30 mouse cellular contexts compared by ENCODE assay signal in the genomic region with DNA sequence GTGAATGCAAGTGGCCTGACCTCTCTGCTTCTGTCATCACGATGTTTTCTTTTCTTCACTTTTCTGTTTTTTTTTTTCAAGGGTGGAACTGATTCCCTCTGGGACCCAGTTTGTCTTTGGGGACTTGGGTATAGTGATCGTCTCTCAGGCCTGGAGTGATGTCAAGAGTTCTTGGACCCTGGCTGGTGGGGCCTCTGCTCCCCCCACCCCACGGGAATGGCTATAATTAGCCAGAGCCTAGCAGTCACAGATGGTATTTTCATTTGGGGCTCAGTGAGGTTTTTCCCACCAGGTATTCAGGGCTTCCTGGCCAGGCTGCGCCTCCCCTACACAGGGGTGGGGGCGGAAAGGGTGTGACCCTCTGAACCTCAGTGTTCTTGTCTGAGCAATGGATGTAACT. TPM values are rescaled to one million over a fixed set of nuclear protein-coding genes. Genes with fewer than 3 reads are reported as not detected.
A peak's percentile ranks its signal among the peaks of the same experiment; 100 is the strongest.
DNase-seq lines count a peak whose midpoint lies in the region; ATAC-seq lines count a peak whose summit lies in the region.
"Had no signal": no experiment of that assay in that cellular context is flagged by ENCODE, and none has a peak within 500 bp of the region (broad histone marks: within the 10 kb centered on the region; RNA-seq: fewer than 3 reads in every experiment).

No protein-coding gene starts in this region.

- peaks cover 55% of the 10 kb centered on the region for H3K27me3 ChIP-seq in heart, embryonic 14.5 days (ENCODE audit: control insufficient read depth, insufficient read depth, low read length)
- H3K27me3 ChIP-seq in heart, embryonic 11.5 days (ENCODE audit: control insufficient read depth, insufficient read depth, low read length), result peaks cover 54% of the 10 kb centered on the region
- H3K27me3 ChIP-seq in neural tube, embryonic 11.5 days (ENCODE audit: control insufficient read depth, insufficient read depth, low read length), result peaks cover 43% of the 10 kb centered on the region

- DNase-seq in gastrocnemius, postnatal 25 days, result peak; percentile 26
- no peak for DNase-seq in gastrocnemius, postnatal 4 days (ENCODE audit: low spot score in 2 of 2)
- DNase-seq in neural tube, embryonic 11.5 days (ENCODE audit: low spot score), result peak; percentile 5
- DNase-seq in neural tube, embryonic 10.5 days (ENCODE audit: extremely low spot score, low spot score), result no peak
- DNase-seq in layer of hippocampus, postnatal 14 days (ENCODE audit: low spot score in 2 of 2), result no peak
- DNase-seq: adrenal gland, postnatal 14 days; cerebellum, adult 11-12 months; cerebellum, adult 9-11 months; embryo, embryonic 11 days; kidney, postnatal 36 days; right cerebral cortex, adult 18-20 months; thymus, postnatal 14 days had no signal

- peaks cover 14 to 31% of the 10 kb centered on the region in 2 experiments; a peak in 3 of 4 replicates for H3K4me1 ChIP-seq in heart, embryonic 14.5 days (ENCODE audit: control insufficient read depth in 2 of 2, insufficient read depth in 2 of 2, low read length in 2 of 2)
- H3K4me1 ChIP-seq in heart, embryonic 11.5 days (ENCODE audit: control insufficient read depth, insufficient read depth, low read length), result peaks cover 25% of the 10 kb centered on the region
- peaks cover 15% of the 10 kb centered on the region for H3K4me1 ChIP-seq in neural tube, embryonic 11.5 days (ENCODE audit: control insufficient read depth, insufficient read depth, low read length)

- H3K36me3 ChIP-seq in heart, embryonic 14.5 days (ENCODE audit: control insufficient read depth, insufficient read depth, low read length), result no peaks in the 10 kb centered on the region
- H3K36me3 ChIP-seq in heart, embryonic 11.5 days (ENCODE audit: control insufficient read depth, insufficient read depth, low read length), result no peaks in the 10 kb centered on the region
- no peaks in the 10 kb centered on the region for H3K36me3 ChIP-seq in neural tube, embryonic 11.5 days (ENCODE audit: control insufficient read depth, insufficient read depth, low read length)
- H3K36me3 ChIP-seq: embryonic facial prominence, embryonic 12.5 days; heart, embryonic 15.5 days; hindbrain, embryonic 13.5 days; limb, embryonic 13.5 days; lung, embryonic 15.5 days; midbrain, embryonic 12.5 days had no signal

- no peaks in the 10 kb centered on the region for H3K9me3 ChIP-seq in heart, embryonic 14.5 days (ENCODE audit: control insufficient read depth, low read length)
- no peaks in the 10 kb centered on the region for H3K9me3 ChIP-seq in heart, embryonic 11.5 days (replicated peaks; ENCODE audit: control insufficient read depth, low read length)
- H3K9me3 ChIP-seq in neural tube, embryonic 11.5 days (ENCODE audit: control insufficient read depth, low read length), result no peaks in the 10 kb centered on the region
- H3K9me3 ChIP-seq: embryonic facial prominence, embryonic 12.5 days; heart, embryonic 15.5 days; hindbrain, embryonic 13.5 days; limb, embryonic 13.5 days; lung, embryonic 15.5 days; midbrain, embryonic 12.5 days had no signal

- no peak overlapping the region for H3K4me3 ChIP-seq in heart, embryonic 14.5 days (ENCODE audit: control insufficient read depth in 1 of 2, insufficient read depth in 1 of 2, low read depth in 1 of 2, low read length in 2 of 2)
- H3K4me3 ChIP-seq in heart, embryonic 11.5 days (ENCODE audit: low read depth, low read length), result no peak overlapping the region
- H3K4me3 ChIP-seq in neural tube, embryonic 11.5 days (ENCODE audit: low read depth, low read length), result no peak overlapping the region
- H3K4me3 ChIP-seq: embryonic facial prominence, embryonic 12.5 days; heart, embryonic 15.5 days; hindbrain, embryonic 13.5 days; layer of hippocampus, adult 2 months; limb, embryonic 13.5 days; lung, embryonic 15.5 days; midbrain, embryonic 12.5 days had no signal

- H3K27ac ChIP-seq in heart, embryonic 14.5 days (replicated peaks in 1 of 2; ENCODE audit: control insufficient read depth in 1 of 2, insufficient read depth in 1 of 2, low read depth in 2 of 2, low read length in 2 of 2), result no peak overlapping the region
- no peak overlapping the region for H3K27ac ChIP-seq in heart, embryonic 11.5 days (ENCODE audit: low read depth, low read length)
- no peak overlapping the region for H3K27ac ChIP-seq in neural tube, embryonic 11.5 days (ENCODE audit: low read depth, low read length)
- H3K27ac ChIP-seq: embryonic facial prominence, embryonic 12.5 days; heart, embryonic 15.5 days; hindbrain, embryonic 13.5 days; layer of hippocampus, adult 2 months; limb, embryonic 13.5 days; lung, embryonic 15.5 days; midbrain, embryonic 12.5 days had no signal

- 28% methylated on average over 5 of the region's 5 CpGs for WGBS in heart, embryonic 14.5 days
- 45% methylated on average over 5 of the region's 5 CpGs for WGBS in heart, embryonic 11.5 days (ENCODE audit: insufficient replicate concordance)
- WGBS in neural tube, embryonic 11.5 days, result 57% methylated on average over 5 of the region's 5 CpGs

- H3K4me2 ChIP-seq in heart, embryonic 14.5 days (ENCODE audit: low read length), result no peak overlapping the region
- no peak overlapping the region for H3K4me2 ChIP-seq in heart, embryonic 11.5 days
- H3K4me2 ChIP-seq in neural tube, embryonic 11.5 days (ENCODE audit: low read depth), result no peak overlapping the region
- H3K4me2 ChIP-seq: embryonic facial prominence, embryonic 12.5 days; heart, embryonic 15.5 days; hindbrain, embryonic 13.5 days; limb, embryonic 13.5 days; liver, embryonic 11.5 days; lung, embryonic 15.5 days; midbrain, embryonic 12.5 days had no signal

- H3K9ac ChIP-seq in heart, embryonic 14.5 days (ENCODE audit: low read length), result peak overlapping the region; percentile 10; the same call in 1 of the 2 replicates
- no peak overlapping the region for H3K9ac ChIP-seq in heart, embryonic 11.5 days (ENCODE audit: low read depth, low read length)
- H3K9ac ChIP-seq in neural tube, embryonic 11.5 days (ENCODE audit: low read length), result no peak overlapping the region
- H3K9ac ChIP-seq: embryonic facial prominence, embryonic 12.5 days; heart, embryonic 15.5 days; hindbrain, embryonic 13.5 days; limb, embryonic 13.5 days; lung, embryonic 15.5 days; midbrain, embryonic 12.5 days had no signal

- ATAC-seq in heart, embryonic 14.5 days (ENCODE audit: insufficient number of reproducible peaks, insufficient read depth, low FRiP score, low read depth), result no peak
- ATAC-seq in heart, embryonic 11.5 days (replicated peaks; ENCODE audit: insufficient number of reproducible peaks, low FRiP score, low TSS enrichment), result no peak
- ATAC-seq in neural tube, embryonic 11.5 days (ENCODE audit: insufficient read depth, low FRiP score, low TSS enrichment), result no peak
- ATAC-seq: forebrain, embryonic 16.5 days; intestine, embryonic 16.5 days had no signal

RNA-seq across cellular contexts. Expression of a gene that starts 12.8 kb away (rescaled TPM):
- total RNA-seq in gastrocnemius, postnatal 25 days (2021), result 10 to 100 TPM; 40.0 to 40.4 TPM
- total RNA-seq in gastrocnemius, postnatal 4 days (2021), result 10 to 100 TPM; 41.0 to 44.4 TPM
- polyA plus RNA-seq in heart, embryonic 14.5 days (2014; fragmentation: Nextera tagmentation; extraction: Ambion mirVana), result 24.1 and 25.7 TPM in 2 replicates
- polyA plus RNA-seq in heart, embryonic 11.5 days (2014; fragmentation: Nextera tagmentation; extraction: Ambion mirVana), result 16.2 and 21.3 TPM in 2 replicates
- polyA plus RNA-seq in neural tube, embryonic 11.5 days (2014; fragmentation: Nextera tagmentation; extraction: Ambion mirVana), result 97.9 and 111 TPM in 2 replicates
- total RNA-seq in layer of hippocampus, postnatal 14 days (2021), result 100 to 1,000 TPM; 793 to 809 TPM

RNA-seq across cellular contexts. Expression of a gene that starts 18.1 kb away (rescaled TPM):
- total RNA-seq in gastrocnemius, postnatal 25 days (2021), result 1 to 10 TPM; 1.6 to 2.3 TPM
- 1 to 10 TPM; 1.4 to 1.5 TPM for total RNA-seq in gastrocnemius, postnatal 4 days (2021)
- polyA plus RNA-seq in heart, embryonic 14.5 days (2014; fragmentation: Nextera tagmentation; extraction: Ambion mirVana), result 0.08 and 0.23 TPM in 2 replicates
- polyA plus RNA-seq in heart, embryonic 11.5 days (2014; fragmentation: Nextera tagmentation; extraction: Ambion mirVana), result not detected in 2 replicates
- polyA plus RNA-seq in neural tube, embryonic 11.5 days (2014; fragmentation: Nextera tagmentation; extraction: Ambion mirVana), result 0.42 TPM in 1 of 2 replicates, not detected in the other
- total RNA-seq in layer of hippocampus, postnatal 14 days (2021), result under 1 TPM; 0.81 to 0.91 TPM
- total RNA-seq: megakaryocyte, adult 5-6 weeks had no signal

RNA-seq across cellular contexts. Expression of a gene that starts 19.1 kb away (rescaled TPM):
- total RNA-seq in gastrocnemius, postnatal 25 days (2021), result 10 to 100 TPM; 19.6 to 25.6 TPM
- 10 to 100 TPM; 27.0 to 27.4 TPM for total RNA-seq in gastrocnemius, postnatal 4 days (2021)
- polyA plus RNA-seq in heart, embryonic 14.5 days (2014; fragmentation: Nextera tagmentation; extraction: Ambion mirVana), result 44.0 and 47.4 TPM in 2 replicates
- 42.5 and 42.6 TPM in 2 replicates for polyA plus RNA-seq in heart, embryonic 11.5 days (2014; fragmentation: Nextera tagmentation; extraction: Ambion mirVana)
- polyA plus RNA-seq in neural tube, embryonic 11.5 days (2014; fragmentation: Nextera tagmentation; extraction: Ambion mirVana), result 40.7 and 41.3 TPM in 2 replicates
- 10 to 100 TPM; 47.6 to 52.2 TPM for total RNA-seq in layer of hippocampus, postnatal 14 days (2021)

RNA-seq across cellular contexts. Expression of a gene that starts 23.3 kb away (rescaled TPM):
- total RNA-seq in gastrocnemius, postnatal 25 days (2021), result not detected
- not detected for total RNA-seq in gastrocnemius, postnatal 4 days (2021)
- polyA plus RNA-seq in heart, embryonic 14.5 days (2014; fragmentation: Nextera tagmentation; extraction: Ambion mirVana), result not detected in 2 replicates
- not detected in 2 replicates for polyA plus RNA-seq in heart, embryonic 11.5 days (2014; fragmentation: Nextera tagmentation; extraction: Ambion mirVana)
- polyA plus RNA-seq in neural tube, embryonic 11.5 days (2014; fragmentation: Nextera tagmentation; extraction: Ambion mirVana), result not detected in 2 replicates
- not detected for total RNA-seq in layer of hippocampus, postnatal 14 days (2021)
- total RNA-seq: gastrocnemius, adult 8-10 months; heart, postnatal 4 days; layer of hippocampus, adult 2 months; layer of hippocampus, postnatal 25 days; left cerebral cortex, adult 8-10 months; left cerebral cortex, postnatal 36 days; megakaryocyte, adult 5-6 weeks had no signal
- polyA plus RNA-seq: embryonic facial prominence, embryonic 12.5 days; forebrain, embryonic 16.5 days; heart, embryonic 15.5 days; hindbrain, embryonic 13.5 days; limb, embryonic 13.5 days; lung, embryonic 15.5 days; midbrain, embryonic 12.5 days had no signal

RNA-seq across cellular contexts. Expression of a gene that starts 34.9 kb away (rescaled TPM):
- total RNA-seq in gastrocnemius, postnatal 25 days (2021), result 10 to 100 TPM; 13.1 to 18.7 TPM
- total RNA-seq in gastrocnemius, postnatal 4 days (2021), result 10 to 100 TPM; 65.2 to 73.0 TPM
- polyA plus RNA-seq in heart, embryonic 14.5 days (2014; fragmentation: Nextera tagmentation; extraction: Ambion mirVana), result 23.1 and 26.7 TPM in 2 replicates
- 21.5 and 23.1 TPM in 2 replicates for polyA plus RNA-seq in heart, embryonic 11.5 days (2014; fragmentation: Nextera tagmentation; extraction: Ambion mirVana)
- 52.4 and 54.7 TPM in 2 replicates for polyA plus RNA-seq in neural tube, embryonic 11.5 days (2014; fragmentation: Nextera tagmentation; extraction: Ambion mirVana)
- total RNA-seq in layer of hippocampus, postnatal 14 days (2021), result 100 to 1,000 TPM; 164 to 178 TPM

Comparison
In these comparisons a context has a peak if more than half of its experiments do, and no peak if none do; other contexts are left out.
1. DNase-seq: peak in gastrocnemius, postnatal 25 days (single experiment) and neural tube, embryonic 11.5 days (single experiment); none in gastrocnemius, postnatal 4 days (0 of 2), neural tube, embryonic 10.5 days (single experiment) and layer of hippocampus, postnatal 14 days (0 of 2).
2. RNA of a gene that starts 12.8 kb away (total RNA-seq): 793 to 809 TPM in layer of hippocampus, postnatal 14 days; 41.0 to 44.4 TPM in gastrocnemius, postnatal 4 days and 40.0 to 40.4 TPM in gastrocnemius, postnatal 25 days; every median in the first group is over 10 times any median in the second.